Mouse (Mus musculus) layer of hippocampus, postnatal 14 days (tissue): ENCODE measurements around the gene Tmem63c. TPM values are rescaled to one million over a fixed set of nuclear protein-coding genes. Genes with fewer than 3 reads are reported as not detected.

Experiments
- DNase-seq, 2 experiments: peaks; one replicate each; pipeline ENCODE4 v3.0.0; 2021 to 2022; ENCODE audit warnings: low spot score in 2 of 2, mixed read lengths in 1 of 2
- microRNA-seq, 2 experiments: library from miRNA; unstranded; fragments of <30 nt; microRNA quantifications; one replicate each; pipeline ENCODE4 v1.2.0; 2021
- total RNA-seq, 2 experiments: library from RNA; stranded (reverse); gene quantifications; 2 replicates each; pipeline ENCODE4 v1.2.3; 2021

The Tmem63c gene
- total RNA-seq, 2 experiments from 2014 or later: 30.3 to 33.4 TPM

- DNase-seq: no peak
These were observed 106.1 kb downstream of the Tmem63c start for GRCm38 (mm10) chr12:87127256-87127655.

- no peak for DNase-seq
These were observed 109.1 kb downstream of the Tmem63c start for GRCm38 (mm10) chr12:87130224-87130623.

- DNase-seq: no peak
These were observed 110.0 kb downstream of the Tmem63c start for GRCm38 (mm10) chr12:87131181-87131580.

GRCm38 (mm10) chr12:87131619-87132018 lies 110.5 kb downstream of the Tmem63c start:
- no peak for DNase-seq

- DNase-seq: no peak
These were observed 111.1 kb downstream of the Tmem63c start for GRCm38 (mm10) chr12:87132210-87132609.

- DNase-seq: no peak
These were observed 111.6 kb downstream of the Tmem63c start for GRCm38 (mm10) chr12:87132784-87133183.

GRCm38 (mm10) chr12:87137439-87138341 lies 116.5 kb downstream of the Tmem63c start:
- no peak for DNase-seq

GRCm38 (mm10) chr12:87138342-87138701 lies 117.2 kb downstream of the Tmem63c start:
- DNase-seq: no peak

- DNase-seq: no peak
These were observed 117.6 kb downstream of the Tmem63c start for GRCm38 (mm10) chr12:87138768-87139167.

Small RNA genes lying within 50 kb of the gene (microRNA-seq; reads per million reads assigned to microRNA genes)
- gene Gm25847: 0 reads per million in 2 experiments

Other genes with a start within 250 kb of the Tmem63c start
- gene Irf2bpl, start 136.5 kb upstream of the Tmem63c start, total RNA-seq: 10 to 100 TPM; 64.9 to 65.1 TPM
- 10 to 100 TPM; 60.4 to 63.6 TPM for gene Cipc, start 74.3 kb upstream of the Tmem63c start, total RNA-seq
- 10 to 100 TPM in 1 of 2 experiments, 1 to 10 TPM in 1; 9.3 to 22.9 TPM for gene Zdhhc22, start 30.9 kb upstream of the Tmem63c start, total RNA-seq
- 1 to 10 TPM; 1.5 to 2.6 TPM for gene Ngb, start 81.2 kb downstream of the Tmem63c start, total RNA-seq
- gene Gstz1, start 125.8 kb downstream of the Tmem63c start, total RNA-seq: 10 to 100 TPM; 48.6 to 49.3 TPM
- 10 to 100 TPM; 19.0 to 21.3 TPM for gene Pomt2, start 126.6 kb downstream of the Tmem63c start, total RNA-seq
- gene Samd15, start 178.4 kb downstream of the Tmem63c start, total RNA-seq: 1 to 10 TPM; 2.5 to 3.7 TPM
- gene Tmed8, start 179.1 kb downstream of the Tmem63c start, total RNA-seq: 10 to 100 TPM; 26.4 to 26.7 TPM
- 1 to 10 TPM in 1 of 2 experiments, under 1 TPM in 1; 0.93 to 1.2 TPM for gene Noxred1, start 217.4 kb downstream of the Tmem63c start, total RNA-seq
- gene Vipas39, start 244.9 kb downstream of the Tmem63c start, total RNA-seq: 10 to 100 TPM; 57.5 to 66.0 TPM
- 100 to 1,000 TPM; 147 to 157 TPM for gene Ahsa1, start 245.1 kb downstream of the Tmem63c start, total RNA-seq